Mouse (Mus musculus): ENCODE measurements around the gene Gm9513. TPM values are rescaled to one million over a fixed set of nuclear protein-coding genes. Genes with fewer than 3 reads are reported as not detected.

Gm9513 gene
- not detected for total RNA-seq (2021)
- long read RNA-seq, experiment 1: 0 reads
- long read RNA-seq, experiment 2: 0 reads

- no peak for DNase-seq
Measured at GRCm38 (mm10) chr9:36475338-36475737, at the start of gene Gm9513. TSS of gene Gm9513 (plus strand) at chr9:36475638.

GRCm38 (mm10) chr9:36431584-36431983 is 43.9 kb upstream of the Gm9513 start, which contains the start of gene Gm7257:
TSS of gene Gm7257 (plus strand) at chr9:36431884.
- no peak for DNase-seq

DNA sequence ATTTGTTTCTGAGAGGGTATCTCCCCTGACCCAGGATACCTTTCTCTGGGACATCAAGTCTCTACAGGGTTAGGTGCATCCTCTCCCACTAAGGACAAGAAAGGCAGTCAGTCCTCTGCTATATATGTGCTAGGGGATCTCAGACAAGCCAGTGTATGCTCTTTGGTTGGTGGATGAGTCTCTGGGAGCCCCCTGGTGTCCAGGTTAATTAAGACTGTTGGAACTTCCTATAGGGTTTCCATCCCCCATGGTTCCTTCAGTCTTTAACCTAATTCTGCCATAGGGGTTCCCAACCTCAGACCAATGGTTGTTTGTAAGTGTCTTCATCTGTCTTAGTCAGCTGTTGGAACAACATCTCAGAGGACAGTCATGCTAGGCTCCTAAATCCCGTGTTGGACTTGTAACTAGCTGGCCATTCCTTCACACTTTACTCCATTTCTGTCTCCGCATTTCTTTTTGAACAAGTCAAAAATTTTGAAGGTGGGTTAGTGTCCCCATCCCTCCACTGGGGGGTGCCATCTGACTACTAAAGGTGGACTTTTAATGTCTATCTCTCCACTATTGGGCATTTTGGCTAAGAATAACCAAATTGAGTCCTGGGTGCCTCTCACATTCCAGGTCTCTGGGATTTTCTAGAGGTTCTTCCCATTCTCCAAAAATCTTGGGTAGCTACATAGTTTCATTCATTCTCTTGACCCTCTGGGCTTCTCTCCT is 40.2 kb upstream of the Gm9513 start:
- no peak for DNase-seq

DNA sequence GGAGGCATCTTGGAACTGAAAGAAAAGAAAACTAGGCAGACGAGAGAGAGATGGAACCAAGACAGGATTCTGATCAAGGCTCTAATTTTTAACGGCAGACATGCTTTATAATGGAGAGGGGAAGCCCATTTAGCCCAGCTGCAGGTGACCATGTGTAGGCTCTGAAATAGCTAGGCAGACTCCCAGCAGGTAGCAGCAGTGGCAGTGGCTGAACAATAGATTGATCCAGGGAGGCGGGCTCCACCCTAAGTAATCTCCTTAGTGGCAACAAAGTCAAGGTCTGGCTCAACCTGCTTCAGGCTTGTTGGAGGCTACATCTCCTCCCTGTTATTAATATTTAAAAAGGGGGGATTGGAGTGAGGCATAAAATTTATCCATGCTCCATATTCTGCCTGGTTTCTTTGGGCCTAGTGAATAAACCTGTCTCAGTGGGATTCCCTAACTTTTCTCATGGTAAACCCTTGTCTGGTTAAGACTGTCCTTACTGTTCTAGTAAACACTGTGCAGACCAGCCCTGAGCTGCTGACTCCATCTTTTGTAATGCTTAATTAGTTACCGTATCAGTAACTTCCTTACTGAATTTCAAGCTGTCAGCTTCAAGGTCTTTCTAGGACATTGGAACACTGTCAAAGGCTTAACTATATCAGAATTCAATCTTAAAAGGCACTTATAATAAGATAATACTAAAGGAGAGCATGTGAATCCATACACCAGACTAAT is 19.2 kb downstream of the Gm9513 start:
- no peak for DNase-seq

- no peak for DNase-seq
Measured at GRCm38 (mm10) chr9:36495824-36496223, 20.4 kb downstream of the Gm9513 start.

- DNase-seq: no peak
Measured at GRCm38 (mm10) chr9:36504211-36504610, 28.8 kb downstream of the Gm9513 start.

Other genes with a start within 250 kb of the Gm9513 start
- gene Gm7257, start 43.8 kb upstream of the Gm9513 start, total RNA-seq (2021): not detected
- gene Gm5615, start 66.3 kb downstream of the Gm9513 start, total RNA-seq (2021): not detected
- gene Gm17689, start 107.0 kb downstream of the Gm9513 start, total RNA-seq (2021): not detected
- gene A630095E13Rik, start 167.7 kb downstream of the Gm9513 start, total RNA-seq (2021): not detected
- gene Acrv1, start 217.6 kb downstream of the Gm9513 start, total RNA-seq (2021): not detected

Measured in gastrocnemius, postnatal 10 days (tissue).